ENCODE assay signal across 7 mouse cellular contexts in genomic region chr7:62085120-62085849, GRCm38 (mm10).
A peak's percentile ranks its signal among the peaks of the same experiment; 100 is the strongest.
DNase-seq lines count a peak whose midpoint lies in the region; ATAC-seq lines count a peak whose summit lies in the region.

No protein-coding gene starts in this region.

- no peaks in the 10 kb centered on the region for H3K4me1 ChIP-seq in limb, embryonic 12.5 days (replicated peaks)
- no peaks in the 10 kb centered on the region for H3K4me1 ChIP-seq in limb, embryonic 10.5 days
- H3K4me1 ChIP-seq in hindbrain, embryonic 15.5 days (replicated peaks): no peaks in the 10 kb centered on the region
- H3K4me1 ChIP-seq in midbrain, embryonic 16.5 days (ENCODE audit: control insufficient read depth, insufficient read depth, low read length): no peaks in the 10 kb centered on the region; the same call in 1 of the 2 replicates

- H3K36me3 ChIP-seq in limb, embryonic 12.5 days: no peaks in the 10 kb centered on the region
- no peaks in the 10 kb centered on the region for H3K36me3 ChIP-seq in limb, embryonic 10.5 days
- no peaks in the 10 kb centered on the region for H3K36me3 ChIP-seq in hindbrain, embryonic 15.5 days
- H3K36me3 ChIP-seq in midbrain, embryonic 16.5 days (ENCODE audit: control insufficient read depth, insufficient read depth, low read length): no peaks in the 10 kb centered on the region

- no peak overlapping the region for H3K4me2 ChIP-seq in limb, embryonic 12.5 days
- H3K4me2 ChIP-seq in hindbrain, embryonic 15.5 days: no peak overlapping the region
- H3K4me2 ChIP-seq in midbrain, embryonic 16.5 days (ENCODE audit: low read length): no peak overlapping the region

- no peak overlapping the region for H3K9ac ChIP-seq in limb, embryonic 12.5 days (replicated peaks)
- no peak overlapping the region for H3K9ac ChIP-seq in hindbrain, embryonic 15.5 days
- H3K9ac ChIP-seq in midbrain, embryonic 16.5 days (ENCODE audit: low read depth, low read length): no peak overlapping the region

- H3K27me3 ChIP-seq in limb, embryonic 12.5 days: no peaks in the 10 kb centered on the region
- H3K27me3 ChIP-seq in limb, embryonic 10.5 days (ENCODE audit: low read depth, poor library complexity, severe bottlenecking): no peaks in the 10 kb centered on the region
- no peaks in the 10 kb centered on the region for H3K27me3 ChIP-seq in hindbrain, embryonic 15.5 days
- H3K27me3 ChIP-seq in midbrain, embryonic 16.5 days (ENCODE audit: control insufficient read depth, insufficient read depth, low read depth, low read length): no peaks in the 10 kb centered on the region

- DNase-seq in limb, embryonic 10.5 days (ENCODE audit: low spot score): no peak
- peak; percentile 86 for DNase-seq in cerebellum, postnatal 10 days
- no peak for DNase-seq in ovary, postnatal 14 days (ENCODE audit: low spot score)

- H3K9me3 ChIP-seq in limb, embryonic 12.5 days: 0 out of 2 replicates have a peak, but pooled peaks cover 3% of the 10 kb centered on the region
- no peaks in the 10 kb centered on the region for H3K9me3 ChIP-seq in limb, embryonic 10.5 days (replicated peaks)
- H3K9me3 ChIP-seq in hindbrain, embryonic 15.5 days: no peaks in the 10 kb centered on the region
- no peaks in the 10 kb centered on the region for H3K9me3 ChIP-seq in midbrain, embryonic 16.5 days (replicated peaks; ENCODE audit: control insufficient read depth, low read length, poor library complexity, severe bottlenecking)

- H3K27ac ChIP-seq in limb, embryonic 12.5 days: no peak overlapping the region
- no peak overlapping the region for H3K27ac ChIP-seq in limb, embryonic 10.5 days
- H3K27ac ChIP-seq in hindbrain, embryonic 15.5 days (replicated peaks): peak overlapping the region; percentile 45; the same call in 1 of the 2 replicates
- peak overlapping the region; percentile 58 for H3K27ac ChIP-seq in midbrain, embryonic 16.5 days (ENCODE audit: low read length)

- no peak overlapping the region for H3K4me3 ChIP-seq in limb, embryonic 12.5 days (replicated peaks)
- H3K4me3 ChIP-seq in limb, embryonic 10.5 days: no peak overlapping the region
- no peak overlapping the region for H3K4me3 ChIP-seq in hindbrain, embryonic 15.5 days
- no peak overlapping the region for H3K4me3 ChIP-seq in midbrain, embryonic 16.5 days (ENCODE audit: low read depth, low read length)

- peak; percentile 79 for ATAC-seq in limb, embryonic 12.5 days (ENCODE audit: insufficient number of reproducible peaks, insufficient read depth, low FRiP score, low TSS enrichment, low read depth)
- ATAC-seq in hindbrain, embryonic 15.5 days (ENCODE audit: low FRiP score, low read depth): peak; percentile 90
- ATAC-seq in midbrain, embryonic 16.5 days: peak; percentile 91
- no peak for ATAC-seq in megakaryocyte progenitor cell, adult 5-6 weeks (replicated peaks; ENCODE audit: poor library complexity)

Comparison
In these comparisons a context has a peak if more than half of its experiments do, and no peak if none do; other contexts are left out.
1. H3K27ac ChIP-seq: peak in hindbrain, embryonic 15.5 days (single experiment) and midbrain, embryonic 16.5 days (single experiment); none in limb, embryonic 12.5 days (single experiment) and limb, embryonic 10.5 days (single experiment).
2. DNase-seq: peak in cerebellum, postnatal 10 days (2 of 2); none in limb, embryonic 10.5 days (single experiment) and ovary, postnatal 14 days (single experiment).